Mouse (Mus musculus): ENCODE measurements around the gene Hs1bp3. TPM values are rescaled to one million over a fixed set of nuclear protein-coding genes. Genes with fewer than 3 reads are reported as not detected.

Hs1bp3 gene
- polyA plus RNA-seq, 2 experiments = 2.3 to 2.4 TPM

GRCm38 (mm10) chr12:8377169-8377568 lies 63.9 kb downstream of the Hs1bp3 start:
- ATAC-seq (ENCODE audit: insufficient read depth) (no peak), DNase-seq (ENCODE audit: low read depth in 3 of 3, low spot score in 3 of 3) (no peak)

GRCm38 (mm10) chr12:8377955-8378620 lies 64.9 kb downstream of the Hs1bp3 start:
- H3K27ac ChIP-seq = no peak overlapping the region
- no peak for TF ChIP-seq CTCF (IDR thresholded peaks at IDR 0.05; ENCODE audit: low read depth)
- TF ChIP-seq EP300 (IDR thresholded peaks at IDR 0.05; ENCODE audit: low read depth) = no peak
- H3K9me3 ChIP-seq (ENCODE audit: control insufficient read depth, low read length) = no peaks in the 10 kb centered on the region
- no peak for ATAC-seq (ENCODE audit: insufficient read depth)
- no peaks in the 10 kb centered on the region for H3K27me3 ChIP-seq (ENCODE audit: control insufficient read depth, insufficient read depth, low read length)
- no peak overlapping the region for H3K9ac ChIP-seq (replicated peaks)
- no peaks in the 10 kb centered on the region for H3K36me3 ChIP-seq (replicated peaks; ENCODE audit: control insufficient read depth, insufficient read depth, low read depth)
- no peak overlapping the region for H3K4me2 ChIP-seq (ENCODE audit: low read depth)
- no peaks in the 10 kb centered on the region; a peak in 1 of 4 replicates for H3K4me1 ChIP-seq (replicated peaks; ENCODE audit: control insufficient read depth in 2 of 2, insufficient read depth in 2 of 2, low read length in 1 of 2)
- no peak overlapping the region for H3K4me3 ChIP-seq (ENCODE audit: insufficient read depth in 1 of 2, low read depth in 2 of 2, low read length in 2 of 2)
- WGBS (ENCODE audit: insufficient replicate concordance) = 56% methylated on average over 9 of the region's 9 CpGs
- DNase-seq (ENCODE audit: low read depth in 3 of 3, low spot score in 3 of 3) = no peak

More at GRCm38 (mm10) chr12:8377169-8377568, 63.9 kb downstream of the Hs1bp3 start:
- WGBS (ENCODE audit: insufficient replicate concordance) = 43% methylated on average over 1 of the region's 1 CpGs
- no peak overlapping the region for H3K4me3 ChIP-seq (ENCODE audit: insufficient read depth in 1 of 2, low read depth in 2 of 2, low read length in 2 of 2)
- no peak overlapping the region for H3K27ac ChIP-seq
- no peak overlapping the region for H3K4me2 ChIP-seq (ENCODE audit: low read depth)
- H3K36me3 ChIP-seq (replicated peaks; ENCODE audit: control insufficient read depth, insufficient read depth, low read depth) = no peaks in the 10 kb centered on the region
- H3K4me1 ChIP-seq (replicated peaks; ENCODE audit: control insufficient read depth in 2 of 2, insufficient read depth in 2 of 2, low read length in 1 of 2) = peaks cover 0 to under 1% of the 10 kb centered on the region in 2 experiments; a peak in 2 of 4 replicates
- TF ChIP-seq CTCF (IDR thresholded peaks at IDR 0.05; ENCODE audit: low read depth) (no peak), EP300 (IDR thresholded peaks at IDR 0.05; ENCODE audit: low read depth) (no peak)
- no peaks in the 10 kb centered on the region for H3K9me3 ChIP-seq (ENCODE audit: control insufficient read depth, low read length)
- H3K9ac ChIP-seq (replicated peaks) = no peak overlapping the region
- H3K27me3 ChIP-seq (ENCODE audit: control insufficient read depth, insufficient read depth, low read length) = no peaks in the 10 kb centered on the region

- Histone ChIP-seq H3K4me2 (ENCODE audit: low read depth) (no peak overlapping the region), H3K36me3 (replicated peaks; ENCODE audit: control insufficient read depth, insufficient read depth, low read depth) (no peaks in the 10 kb centered on the region), H3K4me3 (ENCODE audit: insufficient read depth in 1 of 2, low read depth in 2 of 2, low read length in 2 of 2) (no peak overlapping the region), H3K9ac (replicated peaks) (no peak overlapping the region), H3K27ac (no peak overlapping the region), H3K27me3 (ENCODE audit: control insufficient read depth, insufficient read depth, low read length) (no peaks in the 10 kb centered on the region), H3K9me3 (ENCODE audit: control insufficient read depth, low read length) (no peaks in the 10 kb centered on the region), H3K4me1 (replicated peaks; ENCODE audit: control insufficient read depth in 2 of 2, insufficient read depth in 2 of 2, low read length in 1 of 2) (no peaks in the 10 kb centered on the region; a peak in 2 of 4 replicates)
- WGBS (ENCODE audit: insufficient replicate concordance) = 47% methylated on average over 8 of the region's 8 CpGs
- ATAC-seq (ENCODE audit: insufficient read depth) (no peak), DNase-seq (ENCODE audit: low read depth in 3 of 3, low spot score in 3 of 3) (no peak)
- TF ChIP-seq CTCF (IDR thresholded peaks at IDR 0.05; ENCODE audit: low read depth) (no peak), EP300 (IDR thresholded peaks at IDR 0.05; ENCODE audit: low read depth) (no peak)
Observed at GRCm38 (mm10) chr12:8379795-8380521, 66.7 kb downstream of the Hs1bp3 start.

- Histone ChIP-seq H3K27me3 (ENCODE audit: control insufficient read depth, insufficient read depth, low read length) (no peaks in the 10 kb centered on the region), H3K9me3 (ENCODE audit: control insufficient read depth, low read length) (no peaks in the 10 kb centered on the region), H3K9ac (replicated peaks) (no peak overlapping the region), H3K36me3 (replicated peaks; ENCODE audit: control insufficient read depth, insufficient read depth, low read depth) (no peaks in the 10 kb centered on the region), H3K4me1 (replicated peaks; ENCODE audit: control insufficient read depth in 2 of 2, insufficient read depth in 2 of 2, low read length in 1 of 2) (no peaks in the 10 kb centered on the region; a peak in 2 of 4 replicates), H3K4me3 (ENCODE audit: insufficient read depth in 1 of 2, low read depth in 2 of 2, low read length in 2 of 2) (no peak overlapping the region), H3K27ac (no peak overlapping the region), H3K4me2 (ENCODE audit: low read depth) (no peak overlapping the region)
- 58% methylated on average over 9 of the region's 9 CpGs for WGBS (ENCODE audit: insufficient replicate concordance)
- ATAC-seq (ENCODE audit: insufficient read depth) (no peak), DNase-seq (ENCODE audit: low read depth in 3 of 3, low spot score in 3 of 3) (no peak)
- TF ChIP-seq CTCF (IDR thresholded peaks at IDR 0.05; ENCODE audit: low read depth) (no peak), EP300 (IDR thresholded peaks at IDR 0.05; ENCODE audit: low read depth) (no peak)
Observed at GRCm38 (mm10) chr12:8380944-8381343, 67.7 kb downstream of the Hs1bp3 start.

GRCm38 (mm10) chr12:8381940-8382339 lies 68.7 kb downstream of the Hs1bp3 start:
- H3K4me2 ChIP-seq (ENCODE audit: low read depth) = no peak overlapping the region
- peaks cover 0 to 1% of the 10 kb centered on the region in 2 experiments; a peak in 2 of 4 replicates for H3K4me1 ChIP-seq (replicated peaks; ENCODE audit: control insufficient read depth in 2 of 2, insufficient read depth in 2 of 2, low read length in 1 of 2)
- no peaks in the 10 kb centered on the region for H3K27me3 ChIP-seq (ENCODE audit: control insufficient read depth, insufficient read depth, low read length)
- no peaks in the 10 kb centered on the region for H3K9me3 ChIP-seq (ENCODE audit: control insufficient read depth, low read length)
- no peak for DNase-seq (ENCODE audit: low read depth in 3 of 3, low spot score in 3 of 3)
- H3K36me3 ChIP-seq (replicated peaks; ENCODE audit: control insufficient read depth, insufficient read depth, low read depth) = no peaks in the 10 kb centered on the region
- H3K4me3 ChIP-seq (ENCODE audit: insufficient read depth in 1 of 2, low read depth in 2 of 2, low read length in 2 of 2) = no peak overlapping the region
- H3K27ac ChIP-seq = no peak overlapping the region
- H3K9ac ChIP-seq (replicated peaks) = no peak overlapping the region
- ATAC-seq (ENCODE audit: insufficient read depth) = no peak
- TF ChIP-seq EP300 (IDR thresholded peaks at IDR 0.05; ENCODE audit: low read depth) = no peak
- no peak for TF ChIP-seq CTCF (IDR thresholded peaks at IDR 0.05; ENCODE audit: low read depth)
- WGBS (ENCODE audit: insufficient replicate concordance) = 38% methylated on average over 2 of the region's 2 CpGs

All from liver, embryonic 14.5 days (tissue).